Comparison of ENCODE assay signal across 9 mouse cellular contexts in the genomic region with DNA sequence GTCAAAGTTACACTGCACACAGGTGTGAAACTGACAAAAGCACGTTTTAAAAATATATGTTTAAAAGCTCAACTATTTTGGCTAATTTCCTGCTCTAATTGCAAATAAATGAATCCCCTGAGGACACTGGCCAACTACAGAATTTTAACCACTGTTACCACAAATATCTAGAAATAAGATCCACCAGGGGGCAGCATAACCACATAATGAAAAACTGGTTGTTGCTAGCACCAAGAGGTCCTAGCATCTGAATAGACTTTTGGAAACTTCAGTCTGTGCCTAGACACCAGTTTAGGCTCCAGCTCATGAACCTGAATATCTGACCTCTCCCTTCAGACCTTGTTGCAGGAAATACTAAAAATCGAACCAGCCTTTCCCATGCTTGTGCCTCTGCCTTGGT. TPM values are rescaled to one million over a fixed set of nuclear protein-coding genes. Genes with fewer than 3 reads are reported as not detected.
DNase-seq lines count a peak whose midpoint lies in the region; ATAC-seq lines count a peak whose summit lies in the region.
"Had no signal": no experiment of that assay in that cellular context is flagged by ENCODE, and none has a peak within 500 bp of the region (broad histone marks: within the 10 kb centered on the region; RNA-seq: fewer than 3 reads in every experiment).

No protein-coding gene starts in this region.

- no peak overlapping the region for H3K4me3 ChIP-seq in embryonic facial prominence, embryonic 14.5 days (ENCODE audit: low read depth, low read length)

- no peaks in the 10 kb centered on the region for H3K36me3 ChIP-seq in embryonic facial prominence, embryonic 14.5 days (ENCODE audit: control insufficient read depth, insufficient read depth, low read length)

- WGBS in embryonic facial prominence, embryonic 14.5 days: 42% methylated on average over 2 of the region's 2 CpGs

- no peak overlapping the region for H3K4me2 ChIP-seq in embryonic facial prominence, embryonic 14.5 days (ENCODE audit: low read depth, low read length)

- no peak for ATAC-seq in embryonic facial prominence, embryonic 14.5 days (ENCODE audit: low read depth)

- no peak overlapping the region for H3K27ac ChIP-seq in embryonic facial prominence, embryonic 14.5 days (replicated peaks; ENCODE audit: low read depth, low read length)

- H3K4me1 ChIP-seq in embryonic facial prominence, embryonic 14.5 days (ENCODE audit: control insufficient read depth, insufficient read depth, low read length): peaks cover 7% of the 10 kb centered on the region; the same call in 1 of the 2 replicates

- H3K9me3 ChIP-seq in embryonic facial prominence, embryonic 14.5 days (ENCODE audit: control insufficient read depth, low read length): no peaks in the 10 kb centered on the region

- peak; percentile 58 for DNase-seq in adrenal gland, adult 2 months
- DNase-seq in adrenal gland, postnatal 25 days: no peak
- DNase-seq in kidney, adult 9 months: peak; percentile 75
- no peak for DNase-seq in kidney, adult 11 months
- peak; percentile 71 for DNase-seq in ES-CJ7 (ENCODE audit: low read depth, low spot score)
- DNase-seq in embryonic facial prominence, embryonic 14.5 days (ENCODE audit: low spot score): peak; percentile 70
- peak; percentile 87 for DNase-seq in lung, postnatal 36 days
- DNase-seq in spleen, postnatal 10 days (ENCODE audit: low spot score in 2 of 2): no peak

- no peaks in the 10 kb centered on the region for H3K27me3 ChIP-seq in embryonic facial prominence, embryonic 14.5 days (replicated peaks; ENCODE audit: control insufficient read depth, insufficient read depth, low read length)

- no peak overlapping the region for H3K9ac ChIP-seq in embryonic facial prominence, embryonic 14.5 days (ENCODE audit: low read depth, low read length)

RNA-seq across cellular contexts. Expression of gene Ssu2, which starts 23.2 kb away (rescaled TPM):
- total RNA-seq in adrenal gland, adult 2 months (2021): 10 to 100 TPM in 1 of 2 experiments, under 1 TPM in 1; 0.59 to 27.0 TPM
- 29.5 and 47.1 TPM in 2 replicates for polyA plus RNA-seq in adrenal gland, adult 2 months (2012; rRNA removed)
- 33.7 and 44.9 TPM in 2 replicates for total RNA-seq in adrenal gland, postnatal 25 days (2021)
- 3.0 and 3.3 TPM in 2 replicates for polyA plus RNA-seq in embryonic facial prominence, embryonic 14.5 days (2014; fragmentation: Nextera tagmentation; extraction: Ambion mirVana)
- polyA plus RNA-seq: C2C12 had no signal

Comparison
In these comparisons a context has a peak if more than half of its experiments do, and no peak if none do; other contexts are left out.
1. DNase-seq: peak in adrenal gland, adult 2 months (single experiment), kidney, adult 9 months (single experiment), ES-CJ7 (single experiment), embryonic facial prominence, embryonic 14.5 days (single experiment) and lung, postnatal 36 days (single experiment); none in adrenal gland, postnatal 25 days (single experiment), kidney, adult 11 months (single experiment) and spleen, postnatal 10 days (0 of 2).